Mouse (Mus musculus) forelimb bud, embryonic 11.5 days (tissue): Measurements from ENCODE around the gene Ndufs2.
A peak's percentile ranks its signal among the peaks of the same experiment; 100 is the strongest.

ENCODE experiments used
- DNase-seq: peaks from one replicate; pipeline ENCODE4 v3.0.0-alpha.2; 2012; ENCODE audit warnings: low read depth, low spot score

Gene Ndufs2

GRCm38 (mm10) chr1:171279012-171279705 lies 28.0 kb upstream of the Ndufs2 start:
- DNase-seq, result no peak

GRCm38 (mm10) chr1:171278436-171278835 lies 27.2 kb upstream of the Ndufs2 start:
- DNase-seq, result no peak

- no peak for DNase-seq
Measured at GRCm38 (mm10) chr1:171277736-171278135, 26.5 kb upstream of the Ndufs2 start.

- no peak for DNase-seq
Measured at GRCm38 (mm10) chr1:171276110-171276748, 25.0 kb upstream of the Ndufs2 start.

- no peak for DNase-seq
Measured at GRCm38 (mm10) chr1:171275144-171275734, 24.1 kb upstream of the Ndufs2 start.

GRCm38 (mm10) chr1:171274171-171274570 lies 23.0 kb upstream of the Ndufs2 start:
- no peak for DNase-seq

- DNase-seq, result no peak
Measured at GRCm38 (mm10) chr1:171272086-171272485, 20.9 kb upstream of the Ndufs2 start.

GRCm38 (mm10) chr1:171271622-171272021 lies 20.4 kb upstream of the Ndufs2 start:
- DNase-seq, result no peak

GRCm38 (mm10) chr1:171271196-171271595 lies 20.0 kb upstream of the Ndufs2 start:
- no peak for DNase-seq

GRCm38 (mm10) chr1:171270573-171270900 lies 19.3 kb upstream of the Ndufs2 start:
- no peak for DNase-seq

- DNase-seq, result peak; percentile 86
Measured at GRCm38 (mm10) chr1:171269848-171270572, 18.8 kb upstream of the Ndufs2 start, which contains the start of gene B4galt3. B4galt3 (plus strand) TSS chr1:171270328.

- DNase-seq, result no peak
Measured at GRCm38 (mm10) chr1:171268341-171268740, 17.2 kb upstream of the Ndufs2 start.

GRCm38 (mm10) chr1:171265971-171266744 lies 15.0 kb upstream of the Ndufs2 start:
- DNase-seq, result no peak

GRCm38 (mm10) chr1:171263666-171264461 lies 12.7 kb upstream of the Ndufs2 start:
- no peak for DNase-seq

GRCm38 (mm10) chr1:171263185-171263611 lies 12.0 kb upstream of the Ndufs2 start:
- no peak for DNase-seq

- no peak for DNase-seq
Measured at GRCm38 (mm10) chr1:171262594-171263130, 11.5 kb upstream of the Ndufs2 start.

- no peak for DNase-seq
Measured at GRCm38 (mm10) chr1:171260316-171260715, 9.1 kb upstream of the Ndufs2 start.

- DNase-seq, result no peak
Measured at GRCm38 (mm10) chr1:171258921-171259320, 7.7 kb upstream of the Ndufs2 start.

- no peak for DNase-seq
Measured at GRCm38 (mm10) chr1:171257781-171258180, 6.6 kb upstream of the Ndufs2 start.

GRCm38 (mm10) chr1:171256937-171257548 lies 5.9 kb upstream of the Ndufs2 start:
- DNase-seq, result peak; percentile 78
